Mouse (Mus musculus): ENCODE measurements around the gene Fam83c. TPM values are rescaled to one million over a fixed set of nuclear protein-coding genes. Genes with fewer than 3 reads are reported as not detected.

Gene Fam83c
- polyA plus RNA-seq, 1 experiment from 2014 or later: 0.07 TPM

Other genes starting within 250 kb of the Fam83c start
- 25.0 and 29.8 TPM in 2 replicates for gene Gss, start 242.0 kb downstream of the Fam83c start, polyA plus RNA-seq (2014; fragmentation: Nextera tagmentation; extraction: Ambion mirVana)
- gene Myh7b, start 223.6 kb downstream of the Fam83c start, polyA plus RNA-seq (2014; fragmentation: Nextera tagmentation; extraction: Ambion mirVana): 0.96 and 2.1 TPM in 2 replicates
- gene Trpc4ap, start 142.5 kb downstream of the Fam83c start, polyA plus RNA-seq (2014; fragmentation: Nextera tagmentation; extraction: Ambion mirVana): 105 and 134 TPM in 2 replicates
- 27.4 and 36.0 TPM in 2 replicates for gene Edem2, start 105.4 kb downstream of the Fam83c start, polyA plus RNA-seq (2014; fragmentation: Nextera tagmentation; extraction: Ambion mirVana)
- not detected in 2 replicates for gene Gm17581, start 99.0 kb downstream of the Fam83c start, polyA plus RNA-seq (2014; fragmentation: Nextera tagmentation; extraction: Ambion mirVana)
- 7.7 and 8.2 TPM in 2 replicates for gene Procr, start 83.7 kb downstream of the Fam83c start, polyA plus RNA-seq (2014; fragmentation: Nextera tagmentation; extraction: Ambion mirVana)
- gene Mmp24, start 59.5 kb downstream of the Fam83c start, polyA plus RNA-seq (2014; fragmentation: Nextera tagmentation; extraction: Ambion mirVana): not detected in 2 replicates
- 7.8 and 11.4 TPM in 2 replicates for gene BC029722, start 15.4 kb downstream of the Fam83c start, polyA plus RNA-seq (2014; fragmentation: Nextera tagmentation; extraction: Ambion mirVana)
- gene Eif6, start 7.9 kb downstream of the Fam83c start, polyA plus RNA-seq (2014; fragmentation: Nextera tagmentation; extraction: Ambion mirVana): 187 and 202 TPM in 2 replicates
- gene Uqcc1, start 95.5 kb upstream of the Fam83c start, polyA plus RNA-seq (2014; fragmentation: Nextera tagmentation; extraction: Ambion mirVana): 56.3 and 66.3 TPM in 2 replicates
- not detected in 2 replicates for gene Gm15557, start 105.9 kb upstream of the Fam83c start, polyA plus RNA-seq (2014; fragmentation: Nextera tagmentation; extraction: Ambion mirVana)
- 0.19 and 0.53 TPM in 2 replicates for gene Gdf5, start 110.5 kb upstream of the Fam83c start, polyA plus RNA-seq (2014; fragmentation: Nextera tagmentation; extraction: Ambion mirVana)
- 14.1 and 24.4 TPM in 2 replicates for gene Cep250, start 121.6 kb upstream of the Fam83c start, polyA plus RNA-seq (2014; fragmentation: Nextera tagmentation; extraction: Ambion mirVana)
- 1.2 and 1.7 TPM in 2 replicates for gene 6430550D23Rik, start 173.1 kb upstream of the Fam83c start, polyA plus RNA-seq (2014; fragmentation: Nextera tagmentation; extraction: Ambion mirVana)
- 225 and 244 TPM in 2 replicates for gene Ergic3, start 173.2 kb upstream of the Fam83c start, polyA plus RNA-seq (2014; fragmentation: Nextera tagmentation; extraction: Ambion mirVana)
- 0.16 and 0.17 TPM in 2 replicates for gene Fer1l4, start 218.1 kb upstream of the Fam83c start, polyA plus RNA-seq (2014; fragmentation: Nextera tagmentation; extraction: Ambion mirVana)
- gene Spag4, start 230.3 kb upstream of the Fam83c start, polyA plus RNA-seq (2014; fragmentation: Nextera tagmentation; extraction: Ambion mirVana): 2.3 and 3.1 TPM in 2 replicates